Mouse (Mus musculus): Measurements from ENCODE around the gene Bcar3. TPM values are rescaled to one million over a fixed set of nuclear protein-coding genes. Genes with fewer than 3 reads are reported as not detected.

Bcar3 gene
- total and polyA plus RNA-seq, 3 experiments, result 47.4 to 61.2 (median 52.0) TPM

DNA sequence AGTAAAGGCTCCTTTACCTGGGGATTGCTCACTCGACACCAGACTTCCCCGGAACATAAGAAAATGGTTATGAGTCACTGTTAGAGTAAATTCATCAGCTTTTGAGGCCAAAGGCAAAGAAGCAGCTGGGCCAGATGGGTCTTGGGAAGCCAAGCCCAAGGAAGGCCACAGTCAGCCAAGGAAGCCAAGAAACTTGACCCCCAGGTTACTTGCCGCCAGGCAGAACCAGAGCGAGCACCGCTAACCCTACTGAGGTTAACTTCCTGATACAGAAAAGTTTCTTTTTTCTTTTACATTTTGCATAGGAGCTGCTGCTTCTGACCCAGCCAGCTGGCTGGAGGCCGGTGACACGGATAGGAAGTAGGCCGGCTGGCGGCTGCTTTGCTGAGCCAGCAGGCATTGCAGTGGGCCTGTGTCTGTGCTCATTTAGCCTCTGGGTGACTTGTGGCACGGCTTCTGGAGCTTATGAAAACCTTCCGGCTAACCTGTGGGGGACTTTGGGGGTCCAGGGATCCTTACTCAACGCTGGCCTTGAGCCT, 100.0 kb downstream of the Bcar3 start:
- H3K36me3 ChIP-seq (replicated peaks in 1 of 2; ENCODE audit: control insufficient read depth in 1 of 2, insufficient read depth in 1 of 2, low read length in 1 of 2), result peaks cover 0 to 23% of the 10 kb centered on the region in 2 experiments
- in situ Hi-C loops (cut with MboI; ENCODE audit: low pct_ligation_motif_present, low pct_unique_long_range_greater_than_20kb, low sequenced_read_pairs) (no loop called here), dilution Hi-C loops (cut with MboI; ENCODE audit: extremely low pct_ligation_motif_present, extremely low pct_unique_long_range_greater_than_20kb, low sequenced_read_pairs) (no loop called here)
- peak overlapping the region; percentile 60 for H3K27ac ChIP-seq (ENCODE audit: insufficient read depth, low read depth)
- TF ChIP-seq ZKSCAN1 (IDR thresholded peaks at IDR 0.05; ENCODE audit: borderline replicate concordance, low read depth, low read length) (no peak), UBTF (IDR thresholded peaks at IDR 0.05; ENCODE audit: low read depth, low read length) (no peak), PAX5 (IDR thresholded peaks at IDR 0.05; ENCODE audit: low read length) (no peak), ETS1 (conservative IDR thresholded peaks at IDR 0.05; ENCODE audit: low read depth, low read length) (0 out of 2 replicates have a peak, but pooled peaks have one; percentile 24), MXI1 (IDR thresholded peaks at IDR 0.05; ENCODE audit: low read depth, low read length) (no peak), EP300 (IDR thresholded peaks at IDR 0.05; ENCODE audit: low read length) (peak; percentile 20; the same call in 1 of the 2 replicates), MYC (IDR thresholded peaks at IDR 0.05; ENCODE audit: low read depth, low read length) (no peak), ELF1 (IDR thresholded peaks at IDR 0.05; ENCODE audit: low read depth, low read length) (peak; percentile 58; the same call in 1 of the 2 replicates), MAX (IDR thresholded peaks at IDR 0.05; ENCODE audit: low read length) (no peak), BHLHE40 (IDR thresholded peaks at IDR 0.05; ENCODE audit: low read depth, low read length) (0 out of 2 replicates have a peak, but pooled peaks have one; percentile 7), NELFE (IDR thresholded peaks at IDR 0.05; ENCODE audit: low read depth, low read length) (no peak), HCFC1 (IDR thresholded peaks at IDR 0.05; ENCODE audit: low read depth, low read length) (no peak), POLR2AphosphoS2 (IDR thresholded peaks at IDR 0.05; ENCODE audit: low read depth, low read length) (no peak), USF2 (conservative IDR thresholded peaks at IDR 0.05; ENCODE audit: low read depth, low read length) (no peak), RCOR1 (conservative IDR thresholded peaks at IDR 0.05; ENCODE audit: low read depth, low read length) (no peak), CHD1 (IDR thresholded peaks at IDR 0.05; ENCODE audit: low read depth, low read length) (no peak), MEF2A (IDR thresholded peaks at IDR 0.05; ENCODE audit: borderline replicate concordance, low read depth, low read length) (no peak), TCF12 (IDR thresholded peaks at IDR 0.05; ENCODE audit: low read depth, low read length) (no peak), JUND (conservative IDR thresholded peaks at IDR 0.05; ENCODE audit: low read depth, low read length) (no peak), MAFK (IDR thresholded peaks at IDR 0.05; ENCODE audit: insufficient replicate concordance, low read length) (peak; percentile 70; the same call in 1 of the 2 replicates), IRF4 (IDR thresholded peaks at IDR 0.05; ENCODE audit: low read depth, low read length) (no peak; the same call in 1 of the 2 replicates), ZNF384 (IDR thresholded peaks at IDR 0.05; ENCODE audit: low read depth, low read length) (no peak), JUN (IDR thresholded peaks at IDR 0.05; ENCODE audit: insufficient read depth, low read depth, low read length) (no peak), TBP (conservative IDR thresholded peaks at IDR 0.05; ENCODE audit: low read depth, low read length) (0 out of 2 replicates have a peak, but pooled peaks have one; percentile 23)
- H3K9ac ChIP-seq (ENCODE audit: insufficient read depth, low read depth), result no peak overlapping the region
- no peaks in the 10 kb centered on the region for H3K27me3 ChIP-seq (replicated peaks)
- H3K4me1 ChIP-seq (ENCODE audit: control insufficient read depth in 1 of 2, insufficient read depth in 2 of 2), result peaks cover 23 to 74% of the 10 kb centered on the region in 2 experiments
- H3K79me2 ChIP-seq (replicated peaks; ENCODE audit: control insufficient read depth, extremely low read depth, insufficient read depth, poor library complexity, severe bottlenecking), result no peaks in the 10 kb centered on the region; the same call in 1 of the 2 replicates
- H3K4me3 ChIP-seq (replicated peaks in 1 of 3; ENCODE audit: low read depth in 2 of 3, low read length in 2 of 3, poor library complexity in 1 of 3), result no peak overlapping the region
- peaks cover 10% of the 10 kb centered on the region for H3K9me3 ChIP-seq (replicated peaks; ENCODE audit: low read length)
- DNase-seq (ENCODE audit: extremely low read depth), result peak; percentile 27
- H3K4me2 ChIP-seq (ENCODE audit: insufficient read depth, low read depth, poor library complexity, severe bottlenecking), result peak overlapping the region; percentile 33; the same call in 1 of the 2 replicates
